Mouse (Mus musculus) bone marrow macrophage, adult 2 months (primary cell): ENCODE measurements around the gene Dennd1a.

Source experiments
- CTCF ChIP-seq: IDR thresholded peaks from 2 replicates; pipeline ENCODE4 v1.5.1; 2012; ENCODE audit warnings: low read depth, mild to moderate bottlenecking, low read length, moderate library complexity
- POLR2A ChIP-seq: IDR thresholded peaks from 2 replicates; pipeline ENCODE4 v1.6.1; 2012; ENCODE audit warnings: mild to moderate bottlenecking, low read depth, low read length, borderline replicate concordance

- TF ChIP-seq CTCF (no peak), POLR2A (no peak)
Observed at GRCm38 (mm10) chr2:37786461-37786860, 500.7 kb downstream of the Dennd1a start.
